Mouse (Mus musculus): ENCODE data around the gene Hspe1.

GRCm38 (mm10) chr1:55130190-55130916 is 42.4 kb downstream of the Hspe1 start:
- TF ChIP-seq CTCF (IDR thresholded peaks at IDR 0.05; ENCODE audit: low read depth, low read length) (no peak), POLR2A (IDR thresholded peaks at IDR 0.05; ENCODE audit: extremely low read depth, insufficient read depth, low read length) (no peak)

Measured in liver, adult 2 months (tissue).